Mouse (Mus musculus): Measurements from ENCODE around the gene Gm17019.
"Not testable (repeated sequence)": the region's sequence is repeated elsewhere in the genome, so short reads cannot be mapped to it uniquely, and the experiment has no call there.

The Gm17019 gene

GRCm38 (mm10) chr5:15032898-15033297 lies at the start of gene Gm17019:
TSS of gene Gm17019 (minus strand) at chr5:15032998.
- not testable (repeated sequence) for DNase-seq (ENCODE audit: low spot score in 2 of 2)

- not testable (repeated sequence) for DNase-seq (ENCODE audit: low spot score in 2 of 2)
Observed at GRCm38 (mm10) chr5:15062385-15062715, 29.6 kb upstream of the Gm17019 start.

GRCm38 (mm10) chr5:15061638-15062384 lies 29.0 kb upstream of the Gm17019 start:
- DNase-seq (ENCODE audit: low spot score in 2 of 2) = not testable (repeated sequence)

GRCm38 (mm10) chr5:15054151-15055025 lies 21.6 kb upstream of the Gm17019 start:
- not testable (repeated sequence) for DNase-seq (ENCODE audit: low spot score in 2 of 2)

GRCm38 (mm10) chr5:15053606-15053962 lies 20.8 kb upstream of the Gm17019 start:
- not testable (repeated sequence) for DNase-seq (ENCODE audit: low spot score in 2 of 2)

- DNase-seq (ENCODE audit: low spot score in 2 of 2) = not testable (repeated sequence)
Observed at GRCm38 (mm10) chr5:15052945-15053605, 20.3 kb upstream of the Gm17019 start.

GRCm38 (mm10) chr5:15050807-15051206 lies 18.0 kb upstream of the Gm17019 start:
- not testable (repeated sequence) for DNase-seq (ENCODE audit: low spot score in 2 of 2)

GRCm38 (mm10) chr5:15044830-15045767 lies 12.3 kb upstream of the Gm17019 start:
- not testable (repeated sequence) for DNase-seq (ENCODE audit: low spot score in 2 of 2)

GRCm38 (mm10) chr5:15040784-15041183 lies 8.0 kb upstream of the Gm17019 start:
- DNase-seq (ENCODE audit: low spot score in 2 of 2) = not testable (repeated sequence)

- DNase-seq (ENCODE audit: low spot score in 2 of 2) = not testable (repeated sequence)
Observed at GRCm38 (mm10) chr5:15039984-15040383, 7.2 kb upstream of the Gm17019 start.

GRCm38 (mm10) chr5:15024316-15024715 lies 8.5 kb downstream of the Gm17019 start:
- not testable (repeated sequence) for DNase-seq (ENCODE audit: low spot score in 2 of 2)

GRCm38 (mm10) chr5:15020067-15020466 lies 12.7 kb downstream of the Gm17019 start:
- not testable (repeated sequence) for DNase-seq (ENCODE audit: low spot score in 2 of 2)

GRCm38 (mm10) chr5:15010639-15011582 lies 21.9 kb downstream of the Gm17019 start:
- not testable (repeated sequence) for DNase-seq (ENCODE audit: low spot score in 2 of 2)

- DNase-seq (ENCODE audit: low spot score in 2 of 2) = not testable (repeated sequence)
Observed at GRCm38 (mm10) chr5:15006907-15007306, 25.9 kb downstream of the Gm17019 start.

GRCm38 (mm10) chr5:15006288-15006687 lies 26.5 kb downstream of the Gm17019 start:
- not testable (repeated sequence) for DNase-seq (ENCODE audit: low spot score in 2 of 2)

GRCm38 (mm10) chr5:15005584-15005983 lies 27.2 kb downstream of the Gm17019 start:
- DNase-seq (ENCODE audit: low spot score in 2 of 2) = not testable (repeated sequence)

- not testable (repeated sequence) for DNase-seq (ENCODE audit: low spot score in 2 of 2)
Observed at GRCm38 (mm10) chr5:15004569-15005562, 27.9 kb downstream of the Gm17019 start.

GRCm38 (mm10) chr5:14998077-14998476 lies 34.7 kb downstream of the Gm17019 start:
- DNase-seq (ENCODE audit: low spot score in 2 of 2) = not testable (repeated sequence)
